Mouse (Mus musculus) midbrain, embryonic 13.5 days (tissue): ENCODE measurements around the gene Cd80. TPM values are rescaled to one million over a fixed set of nuclear protein-coding genes. Genes with fewer than 3 reads are reported as not detected.

ENCODE experiments used
- ATAC-seq: fragments of 200-750 bp; cut with Nextera tagmentation; 2 replicates; pipeline ENCODE4 v1.8.0; 2017; ENCODE audit warnings: mild to moderate bottlenecking, moderate TSS enrichment, moderate library complexity
- H3K27ac ChIP-seq: fragments of 300-500 bp; sonication (generic); 2 replicates; pipeline ENCODE4 v1.5.1; 2015; ENCODE audit warnings: inconsistent platforms, mild to moderate bottlenecking, moderate library complexity
- H3K27me3 ChIP-seq: fragments of 300-500 bp; sonication (generic); 2 replicates; pipeline ENCODE4 v1.6.1; 2015; ENCODE audit warnings: mild to moderate bottlenecking, inconsistent platforms
- H3K36me3 ChIP-seq: fragments of 300-500 bp; sonication (generic); 2 replicates; pipeline ENCODE4 v1.6.1; 2015; ENCODE audit warnings: mild to moderate bottlenecking, inconsistent platforms
- H3K4me1 ChIP-seq: fragments of 300-500 bp; sonication (generic); replicated peaks from 2 replicates; pipeline ENCODE4 v1.6.1; 2015; ENCODE audit warnings: inconsistent platforms
- H3K4me2 ChIP-seq: fragments of 300-500 bp; sonication (generic); replicated peaks from 2 replicates; pipeline ENCODE4 v1.6.1; 2015; ENCODE audit warnings: moderate library complexity, mild to moderate bottlenecking, inconsistent platforms
- H3K4me3 ChIP-seq: fragments of 300-500 bp; sonication (generic); replicated peaks from 2 replicates; pipeline ENCODE4 v1.5.1; 2015; ENCODE audit warnings: mild to moderate bottlenecking, inconsistent platforms
- H3K9ac ChIP-seq: fragments of 300-500 bp; sonication (generic); replicated peaks from 2 replicates; pipeline ENCODE4 v1.6.1; 2015; ENCODE audit warnings: mild to moderate bottlenecking, inconsistent platforms
- H3K9me3 ChIP-seq: fragments of 300-500 bp; sonication (generic); 2 replicates; pipeline ENCODE4 v1.6.1; 2016; ENCODE audit warnings: mild to moderate bottlenecking, inconsistent platforms
- WGBS: fragments of 180-500 bp; shearing (Covaris S2); methylation state at CpG from one replicate; pipeline ENCODE4 v1.1.7; 2015; 5-methylcytosine and 5-hydroxymethylcytosine counted together
- polyA plus RNA-seq: library from polyadenylated mRNA; unstranded; fragments of >200 nt; fragmentation: Nextera tagmentation; extraction: Ambion mirVana; gene quantifications from 2 replicates; pipeline ENCODE4 v1.2.1, GENCODE M21; 2015

Cd80 gene
- polyA plus RNA-seq, 1 experiment from 2014 or later = 0.69 TPM

GRCm38 (mm10) chr16:38451421-38452205 is 3.7 kb upstream of the Cd80 start:
- H3K9ac ChIP-seq = peak overlapping the region; percentile 94
- WGBS = 50% methylated on average over 12 of the region's 12 CpGs

GRCm38 (mm10) chr16:38452442-38453202 is 2.7 kb upstream of the Cd80 start, which contains the start of gene Adprh:
TSS of gene Adprh (minus strand) at chr16:38452703.
- WGBS = 1% methylated on average over 59 of the region's 61 CpGs
- ATAC-seq = peak; percentile 99
- peak within 1 kb of the TSS; percentile 89 for H3K27ac ChIP-seq

More at GRCm38 (mm10) chr16:38451421-38452205, 3.7 kb upstream of the Cd80 start:
- H3K4me3 ChIP-seq = peak overlapping the region; percentile 83
- H3K27ac ChIP-seq = peak overlapping the region; percentile 89
- H3K4me1 ChIP-seq = peaks cover 25% of the 10 kb centered on the region
- H3K4me2 ChIP-seq = peak overlapping the region; percentile 82
- peaks cover 37% of the 10 kb centered on the region for H3K36me3 ChIP-seq
- H3K9me3 ChIP-seq = no peaks in the 10 kb centered on the region
- no peaks in the 10 kb centered on the region for H3K27me3 ChIP-seq
- ATAC-seq = no peak

GRCm38 (mm10) chr16:38453203-38453553 is 2.2 kb upstream of the Cd80 start:
- Histone ChIP-seq H3K4me2 (peak overlapping the region; percentile 82), H3K9me3 (no peaks in the 10 kb centered on the region), H3K27ac (peak overlapping the region; percentile 89), H3K9ac (peak overlapping the region; percentile 94), H3K4me3 (peak overlapping the region; percentile 83), H3K4me1 (peaks cover 25% of the 10 kb centered on the region), H3K36me3 (peaks cover 23% of the 10 kb centered on the region), H3K27me3 (no peaks in the 10 kb centered on the region)
- 30% methylated on average over 3 of the region's 3 CpGs for WGBS
- ATAC-seq = no peak

More at GRCm38 (mm10) chr16:38452442-38453202, 2.7 kb upstream of the Cd80 start, which contains the start of gene Adprh:
- Histone ChIP-seq H3K27me3 (no peaks in the 10 kb centered on the region), H3K36me3 (peaks cover 27% of the 10 kb centered on the region), H3K4me1 (peaks cover 25% of the 10 kb centered on the region), H3K4me3 (peak within 1 kb of the TSS; percentile 83), H3K9me3 (no peaks in the 10 kb centered on the region), H3K9ac (peak within 1 kb of the TSS; percentile 94), H3K4me2 (peak within 1 kb of the TSS; percentile 82)

GRCm38 (mm10) chr16:38453952-38454351 is 1.4 kb upstream of the Cd80 start:
- no peak overlapping the region for H3K9ac ChIP-seq
- no peaks in the 10 kb centered on the region for H3K27me3 ChIP-seq
- 93% methylated on average over 4 of the region's 4 CpGs for WGBS
- no peak overlapping the region for H3K4me3 ChIP-seq
- no peaks in the 10 kb centered on the region for H3K9me3 ChIP-seq
- ATAC-seq = no peak
- H3K4me2 ChIP-seq = no peak overlapping the region
- no peak overlapping the region for H3K27ac ChIP-seq
- peaks cover 25% of the 10 kb centered on the region for H3K4me1 ChIP-seq
- H3K36me3 ChIP-seq = peaks cover 16% of the 10 kb centered on the region

GRCm38 (mm10) chr16:38454533-38455254 is 667 bp upstream of the Cd80 start:
- H3K9me3 ChIP-seq = no peaks in the 10 kb centered on the region
- H3K4me1 ChIP-seq = peaks cover 21% of the 10 kb centered on the region
- ATAC-seq = no peak
- H3K27me3 ChIP-seq = no peaks in the 10 kb centered on the region
- no peak overlapping the region for H3K4me2 ChIP-seq
- H3K36me3 ChIP-seq = peaks cover 9% of the 10 kb centered on the region
- H3K27ac ChIP-seq = no peak overlapping the region
- no peak overlapping the region for H3K9ac ChIP-seq
- 83% methylated on average over 11 of the region's 11 CpGs for WGBS
- no peak overlapping the region for H3K4me3 ChIP-seq

- H3K9ac ChIP-seq = no peak overlapping the region
- 70% methylated on average over 11 of the region's 11 CpGs for WGBS
- H3K27me3 ChIP-seq = no peaks in the 10 kb centered on the region
- no peak for ATAC-seq
- peaks cover under 1% of the 10 kb centered on the region for H3K4me1 ChIP-seq
- no peaks in the 10 kb centered on the region for H3K9me3 ChIP-seq
- no peak overlapping the region for H3K4me2 ChIP-seq
- H3K4me3 ChIP-seq = no peak overlapping the region
- no peaks in the 10 kb centered on the region for H3K36me3 ChIP-seq
- no peak overlapping the region for H3K27ac ChIP-seq
These were observed 1.6 kb downstream of the Cd80 start for GRCm38 (mm10) chr16:38456812-38457567.

GRCm38 (mm10) chr16:38458600-38459280 is 3.4 kb downstream of the Cd80 start:
- 73% methylated on average over 6 of the region's 6 CpGs for WGBS
- no peak overlapping the region for H3K9ac ChIP-seq
- H3K27ac ChIP-seq = no peak overlapping the region
- no peak overlapping the region for H3K4me2 ChIP-seq
- no peak overlapping the region for H3K4me3 ChIP-seq
- H3K9me3 ChIP-seq = no peaks in the 10 kb centered on the region
- no peak for ATAC-seq
- H3K36me3 ChIP-seq = no peaks in the 10 kb centered on the region
- no peaks in the 10 kb centered on the region for H3K27me3 ChIP-seq
- H3K4me1 ChIP-seq = no peaks in the 10 kb centered on the region

GRCm38 (mm10) chr16:38459990-38460389 is 4.6 kb downstream of the Cd80 start:
- no peak overlapping the region for H3K4me2 ChIP-seq
- no peaks in the 10 kb centered on the region for H3K27me3 ChIP-seq
- H3K27ac ChIP-seq = no peak overlapping the region
- WGBS = 92% methylated on average over 4 of the region's 4 CpGs
- H3K36me3 ChIP-seq = no peaks in the 10 kb centered on the region
- no peak for ATAC-seq
- no peaks in the 10 kb centered on the region for H3K9me3 ChIP-seq
- no peaks in the 10 kb centered on the region for H3K4me1 ChIP-seq
- no peak overlapping the region for H3K4me3 ChIP-seq
- no peak overlapping the region for H3K9ac ChIP-seq

- no peak for ATAC-seq
- no peak overlapping the region for H3K4me3 ChIP-seq
These were observed 6.4 kb downstream of the Cd80 start for GRCm38 (mm10) chr16:38461749-38462148.

GRCm38 (mm10) chr16:38462161-38462560 is 6.8 kb downstream of the Cd80 start:
- ATAC-seq = no peak
- 87% methylated on average over 7 of the region's 7 CpGs for WGBS

More at GRCm38 (mm10) chr16:38461749-38462148, 6.4 kb downstream of the Cd80 start:
- Histone ChIP-seq H3K36me3 (no peaks in the 10 kb centered on the region), H3K27ac (no peak overlapping the region), H3K4me2 (no peak overlapping the region), H3K9ac (no peak overlapping the region), H3K9me3 (no peaks in the 10 kb centered on the region), H3K27me3 (no peaks in the 10 kb centered on the region), H3K4me1 (no peaks in the 10 kb centered on the region)
- 87% methylated on average over 8 of the region's 8 CpGs for WGBS

GRCm38 (mm10) chr16:38463305-38463704 is 7.9 kb downstream of the Cd80 start:
- Histone ChIP-seq H3K4me2 (no peak overlapping the region), H3K4me1 (no peaks in the 10 kb centered on the region), H3K9me3 (no peaks in the 10 kb centered on the region), H3K9ac (no peak overlapping the region), H3K27me3 (no peaks in the 10 kb centered on the region), H3K36me3 (no peaks in the 10 kb centered on the region), H3K4me3 (no peak overlapping the region), H3K27ac (no peak overlapping the region)
- WGBS = 90% methylated on average over 5 of the region's 5 CpGs
- ATAC-seq = no peak

More at GRCm38 (mm10) chr16:38462161-38462560, 6.8 kb downstream of the Cd80 start:
- H3K4me3 ChIP-seq = no peak overlapping the region
- no peak overlapping the region for H3K9ac ChIP-seq
- no peaks in the 10 kb centered on the region for H3K4me1 ChIP-seq
- no peak overlapping the region for H3K4me2 ChIP-seq
- no peak overlapping the region for H3K27ac ChIP-seq
- H3K9me3 ChIP-seq = no peaks in the 10 kb centered on the region
- no peaks in the 10 kb centered on the region for H3K27me3 ChIP-seq
- no peaks in the 10 kb centered on the region for H3K36me3 ChIP-seq
